Mouse (Mus musculus) mouse trophoblast stem cell (cell line): ENCODE data around the gene Ryr1.
"Not testable (repeated sequence)": the region's sequence is repeated elsewhere in the genome, so short reads cannot be mapped to it uniquely, and the experiment has no call there.

Source experiments
- in situ Hi-C, 2 experiments: fragments of 300-500 bp; cut with MseI, MboI; formaldehyde crosslinking; loops; 2 replicates in 1 of 2; 3 replicates in 1 of 2; pipeline ENCODE4 v1.15.1; 2025

Ryr1 gene

DNA sequence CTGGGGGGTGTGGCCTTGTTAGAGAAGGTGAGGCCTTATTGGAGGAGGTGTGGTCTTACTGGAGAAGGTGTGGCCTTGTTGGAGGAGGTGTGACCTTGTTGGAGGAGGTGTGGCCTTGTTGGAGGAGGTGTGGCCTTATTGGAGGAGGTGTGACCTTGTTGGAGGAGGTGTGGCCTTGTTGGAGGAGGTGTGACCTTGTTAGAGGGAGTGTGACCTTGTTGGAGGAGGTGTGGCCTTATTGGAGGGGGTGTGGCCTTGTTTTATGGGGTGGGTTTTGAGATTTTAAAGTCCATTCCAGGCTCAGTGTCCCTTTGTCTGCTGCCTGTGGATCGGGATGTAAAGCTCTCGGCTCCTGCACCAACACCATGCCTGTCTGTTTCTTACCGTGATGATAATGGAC, 40.6 kb downstream of the Ryr1 start:
- in situ Hi-C loops = no loop called here

- in situ Hi-C loops = no loop called here
These were observed 45.5 kb downstream of the Ryr1 start for GRCm38 (mm10) chr7:29079419-29079950.

GRCm38 (mm10) chr7:29076977-29077376, 48.0 kb downstream of the Ryr1 start:
- in situ Hi-C loops = no loop called here

DNA sequence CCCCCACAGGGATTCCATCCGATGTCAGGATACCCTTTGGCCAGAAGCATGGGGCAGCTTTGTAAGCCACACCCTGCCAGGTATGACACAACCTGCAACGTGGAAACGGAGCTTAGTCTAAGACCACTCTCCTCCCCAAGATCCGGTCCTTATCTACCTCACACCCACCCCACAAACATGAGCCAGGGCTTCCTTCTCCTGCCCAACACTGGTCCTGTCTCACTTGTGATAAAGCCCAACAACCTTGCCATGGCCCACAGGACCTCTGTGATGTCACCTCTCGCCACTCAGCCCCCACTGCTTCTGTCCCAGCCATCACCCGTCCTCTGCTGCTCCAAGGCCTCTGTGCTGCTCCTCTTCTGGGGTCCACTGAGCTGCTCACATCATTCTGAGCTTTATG, 49.8 kb downstream of the Ryr1 start:
- in situ Hi-C loops = no loop called here

- in situ Hi-C loops = no loop called here
These were observed 52.3 kb downstream of the Ryr1 start for GRCm38 (mm10) chr7:29072689-29073088.

DNA sequence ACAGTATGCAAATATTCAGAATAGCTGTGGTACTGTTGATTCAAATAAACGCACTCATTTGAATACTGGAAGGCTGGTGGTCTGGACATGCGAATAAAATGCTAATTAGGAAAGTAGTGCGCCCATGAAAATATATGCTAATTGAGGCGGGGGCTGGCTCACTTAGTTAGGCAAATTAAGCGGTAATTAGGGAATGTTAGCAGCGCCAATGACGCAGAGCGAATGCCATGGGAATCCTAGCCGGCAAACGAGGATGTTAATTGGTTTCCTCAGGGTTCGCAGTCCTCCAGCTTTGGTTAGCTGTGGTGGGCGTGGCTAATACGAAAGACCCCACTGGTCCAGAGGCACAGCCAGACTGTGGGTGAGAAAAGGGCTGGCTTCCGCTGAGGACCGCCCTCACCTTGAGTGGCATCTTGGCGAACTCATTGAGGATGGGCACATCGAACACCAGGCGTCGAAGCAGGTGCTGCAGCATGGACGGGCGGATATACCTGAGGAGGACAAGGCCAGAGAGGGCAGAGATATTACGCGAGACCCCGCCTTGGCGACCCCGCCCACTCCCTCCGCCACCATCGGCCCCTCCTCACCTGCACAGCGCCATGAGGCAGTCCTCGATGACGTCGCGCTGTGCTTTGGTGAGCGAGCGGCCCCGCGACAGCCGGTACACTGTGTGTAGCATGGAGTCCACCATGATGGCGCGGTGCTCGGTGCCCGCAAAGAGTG, 53.6 kb downstream of the Ryr1 start:
- in situ Hi-C loops = no loop called here

GRCm38 (mm10) chr7:29070364-29071168, 54.4 kb downstream of the Ryr1 start:
- in situ Hi-C loops = no loop called here

GRCm38 (mm10) chr7:29067758-29068157, 57.2 kb downstream of the Ryr1 start:
- in situ Hi-C loops = no loop called here

- in situ Hi-C loops = not testable (repeated sequence)
These were observed 61.5 kb downstream of the Ryr1 start for GRCm38 (mm10) chr7:29063476-29063875.

- in situ Hi-C loops = no loop called here
These were observed 63.4 kb downstream of the Ryr1 start for GRCm38 (mm10) chr7:29061522-29062037.

GRCm38 (mm10) chr7:29059445-29059844, 65.5 kb downstream of the Ryr1 start:
- in situ Hi-C loops = no loop called here

DNA sequence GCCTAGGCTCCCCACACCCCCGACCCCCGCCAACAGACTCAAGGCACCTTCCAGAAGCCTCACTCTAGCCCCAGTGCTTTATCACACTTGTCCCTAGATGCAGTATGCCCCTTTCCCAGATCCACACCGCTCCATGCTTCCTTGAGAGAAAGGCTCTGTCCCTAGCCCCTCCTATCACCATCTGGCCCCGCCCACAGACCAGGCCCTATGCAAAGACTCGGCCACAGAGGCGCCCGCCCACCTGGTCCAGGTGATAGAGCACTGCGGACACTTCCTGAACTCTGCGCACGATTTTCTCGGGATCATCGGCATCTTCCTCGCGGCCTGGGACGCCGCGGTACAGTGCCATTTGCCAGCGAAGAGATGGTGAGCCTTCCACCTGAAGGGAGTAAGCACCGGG, 72.2 kb downstream of the Ryr1 start:
- in situ Hi-C loops = no loop called here

DNA sequence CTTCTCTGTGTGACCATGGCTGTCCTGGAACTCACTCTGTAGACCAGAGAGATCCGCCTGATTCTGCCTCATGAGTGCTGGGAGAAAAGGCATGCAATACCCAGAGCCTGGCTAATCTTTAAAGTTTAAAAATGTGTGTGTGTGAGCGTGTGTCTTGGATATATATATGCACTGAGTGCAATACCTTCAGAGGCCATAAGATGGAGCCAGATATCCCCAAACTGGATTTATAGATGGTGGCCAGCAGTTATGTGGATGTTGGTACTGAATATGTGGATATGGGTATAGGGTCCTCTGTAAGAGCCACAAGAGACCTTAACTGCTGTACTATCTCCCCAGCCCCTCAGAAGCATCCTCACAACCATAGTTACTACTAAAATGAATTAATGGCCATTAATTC, 74.2 kb downstream of the Ryr1 start:
- in situ Hi-C loops = no loop called here

DNA sequence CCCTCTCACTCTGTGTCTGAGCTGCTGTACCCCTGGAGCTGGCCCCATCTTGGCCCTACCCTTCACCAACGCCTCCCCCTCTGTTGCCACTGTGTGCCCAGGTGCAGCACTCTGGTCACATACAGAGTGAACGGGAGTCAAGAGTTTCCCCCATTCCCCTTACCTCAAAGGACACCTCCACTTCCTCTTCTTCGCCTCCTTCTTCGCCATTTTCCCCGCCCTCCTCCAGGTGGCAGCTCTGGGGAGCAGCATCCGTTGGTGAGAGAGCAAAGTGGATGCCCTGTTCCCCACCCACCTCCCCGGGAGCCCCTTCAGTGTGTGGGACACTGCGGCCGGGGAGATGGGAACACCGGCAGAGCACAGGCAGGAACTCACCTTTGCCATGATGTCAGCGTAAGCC, 76.4 kb downstream of the Ryr1 start:
- in situ Hi-C loops = no loop called here

DNA sequence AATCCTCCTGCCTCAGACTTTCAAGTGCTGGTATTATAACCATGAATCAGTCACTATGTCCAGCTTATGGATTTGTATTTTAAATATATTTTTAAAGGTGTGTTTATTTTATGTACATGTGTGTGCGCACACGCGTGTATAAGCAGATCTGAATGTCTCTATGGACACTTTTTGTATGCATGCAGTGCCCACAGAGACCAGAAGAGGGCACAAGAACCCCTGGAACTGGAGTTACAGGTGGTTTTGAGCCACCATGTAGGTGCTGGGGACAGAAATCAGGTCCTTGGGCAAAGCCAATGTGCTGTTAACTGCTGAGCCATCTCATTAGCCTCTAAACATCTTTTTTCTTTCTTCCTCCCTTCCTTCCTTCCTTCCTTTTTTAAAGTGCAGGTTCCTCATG, 76.9 kb downstream of the Ryr1 start:
- in situ Hi-C loops = no loop called here

GRCm38 (mm10) chr7:29046533-29046932, 78.4 kb downstream of the Ryr1 start:
- in situ Hi-C loops = no loop called here

- in situ Hi-C loops = no loop called here
These were observed 80.7 kb downstream of the Ryr1 start for GRCm38 (mm10) chr7:29044302-29044701.

- in situ Hi-C loops = no loop called here
These were observed 81.3 kb downstream of the Ryr1 start for GRCm38 (mm10) chr7:29043674-29044057.

GRCm38 (mm10) chr7:29043016-29043673, 81.8 kb downstream of the Ryr1 start:
- in situ Hi-C loops = no loop called here

GRCm38 (mm10) chr7:29041194-29041593, 83.8 kb downstream of the Ryr1 start:
- in situ Hi-C loops = no loop called here

DNA sequence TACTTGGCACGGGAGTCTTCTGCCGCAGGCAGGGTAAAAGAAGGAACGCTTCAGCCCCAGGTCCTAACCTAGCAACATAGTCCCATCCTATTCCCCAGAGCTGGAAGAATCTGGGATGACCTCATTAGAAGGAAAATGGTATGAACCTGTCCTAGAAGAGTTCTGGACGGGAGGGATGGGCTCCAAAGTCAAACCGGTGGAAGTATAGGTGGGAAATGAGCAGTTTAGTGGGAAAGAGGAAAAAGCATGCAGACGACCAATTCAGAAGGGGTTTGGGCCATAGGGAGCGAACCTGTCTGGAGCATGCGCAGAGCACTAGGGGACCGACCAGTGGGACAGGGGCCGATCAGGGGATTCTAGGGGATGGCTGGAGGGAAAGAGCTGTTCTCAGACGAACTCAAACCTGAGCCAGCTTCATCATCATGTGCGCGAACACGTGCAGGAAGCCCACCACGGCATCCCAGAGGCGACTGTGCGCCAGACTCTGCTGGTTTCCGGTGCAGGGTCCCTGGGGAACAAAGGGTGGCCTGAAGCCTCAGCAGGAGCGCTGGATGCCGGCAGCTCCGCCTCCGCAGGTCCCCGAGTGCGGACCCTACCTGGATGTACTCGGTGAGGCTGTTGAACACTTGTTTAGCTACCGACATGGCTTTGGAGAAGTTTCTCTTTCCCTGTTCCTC, 84.9 kb downstream of the Ryr1 start:
- in situ Hi-C loops = no loop called here

DNA sequence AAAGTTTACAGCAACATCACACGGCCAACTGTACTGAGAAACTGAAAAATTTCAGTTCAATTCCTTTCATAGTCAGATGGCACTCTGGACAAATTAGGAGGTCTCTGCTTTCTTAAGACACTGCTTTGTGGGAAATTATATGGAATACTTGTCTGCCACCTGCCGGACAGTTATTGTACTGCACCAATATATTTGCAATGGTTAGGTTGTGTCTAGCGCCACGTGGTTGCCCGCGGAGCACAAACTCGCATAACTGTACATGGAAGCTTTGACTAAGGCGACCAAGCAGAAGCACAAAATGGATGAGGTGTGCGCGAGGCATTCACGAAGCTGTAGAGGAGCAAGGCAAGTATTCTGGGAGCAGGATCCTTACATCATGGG, 85.4 kb downstream of the Ryr1 start:
- in situ Hi-C loops = no loop called here
